Mouse (Mus musculus): ENCODE measurements around the gene Ttc23. TPM values are rescaled to one million over a fixed set of nuclear protein-coding genes. Genes with fewer than 3 reads are reported as not detected.

Gene Ttc23
- polyA plus RNA-seq, 1 experiment from 2014 or later: 36.5 TPM

DNA sequence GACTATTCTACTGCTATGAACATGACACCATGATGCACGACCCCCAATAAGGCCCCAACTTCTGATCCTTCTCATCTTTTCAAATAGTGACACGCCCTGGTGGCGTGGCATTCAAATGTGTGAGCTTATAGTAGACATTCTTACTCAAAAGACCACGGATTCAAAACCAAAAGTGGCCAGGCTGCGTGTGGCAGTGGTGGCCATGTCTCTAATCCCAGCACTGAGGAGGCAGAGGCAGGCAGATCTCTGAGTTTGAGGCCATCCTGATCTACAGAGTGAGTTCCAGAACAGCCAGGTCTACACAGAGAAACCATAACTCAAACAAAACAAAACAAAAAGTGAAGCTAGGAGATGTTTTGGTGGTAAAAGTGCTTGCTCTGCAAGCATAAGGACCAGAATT lies 20.5 kb upstream of the Ttc23 start:
- H3K4me1 ChIP-seq: no peaks in the 10 kb centered on the region
- no peaks in the 10 kb centered on the region for H3K36me3 ChIP-seq
- DNase-seq (ENCODE audit: low spot score): no peak
- no peaks in the 10 kb centered on the region for H3K9me3 ChIP-seq (replicated peaks)
- WGBS: 88% methylated on average over 5 of the region's 5 CpGs
- no peak overlapping the region for H3K4me3 ChIP-seq
- no peaks in the 10 kb centered on the region for H3K27me3 ChIP-seq (ENCODE audit: low read depth, poor library complexity, severe bottlenecking)
- H3K27ac ChIP-seq (replicated peaks): no peak overlapping the region

DNA sequence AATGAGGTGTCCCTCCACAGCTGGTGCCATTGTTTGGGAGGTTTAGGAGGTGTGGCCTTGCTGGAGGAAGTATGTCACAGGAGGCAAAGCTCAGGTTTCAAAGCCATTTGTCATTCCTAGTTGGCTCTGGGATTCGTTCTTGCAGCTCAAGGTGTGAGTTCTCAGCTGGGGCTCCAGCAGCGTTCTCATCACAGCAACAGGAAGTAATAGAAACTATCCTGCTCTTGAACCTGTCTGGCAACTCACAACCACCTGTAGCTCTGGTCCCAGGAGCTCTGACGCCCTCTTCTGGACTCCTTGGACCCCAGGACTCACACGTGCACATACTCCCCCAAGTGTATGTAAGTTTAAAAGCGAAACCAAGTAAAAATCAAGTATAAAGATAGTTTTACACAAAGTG lies 17.5 kb upstream of the Ttc23 start:
- WGBS: 52% methylated on average over 5 of the region's 5 CpGs
- Histone ChIP-seq H3K36me3 (peaks cover 3% of the 10 kb centered on the region; the same call in 1 of the 2 replicates), H3K9me3 (replicated peaks) (peaks cover 3% of the 10 kb centered on the region; the same call in 1 of the 2 replicates), H3K27ac (replicated peaks) (no peak overlapping the region), H3K27me3 (ENCODE audit: low read depth, poor library complexity, severe bottlenecking) (no peaks in the 10 kb centered on the region), H3K4me3 (no peak overlapping the region), H3K4me1 (no peaks in the 10 kb centered on the region)
- no peak for DNase-seq (ENCODE audit: low spot score)

DNA sequence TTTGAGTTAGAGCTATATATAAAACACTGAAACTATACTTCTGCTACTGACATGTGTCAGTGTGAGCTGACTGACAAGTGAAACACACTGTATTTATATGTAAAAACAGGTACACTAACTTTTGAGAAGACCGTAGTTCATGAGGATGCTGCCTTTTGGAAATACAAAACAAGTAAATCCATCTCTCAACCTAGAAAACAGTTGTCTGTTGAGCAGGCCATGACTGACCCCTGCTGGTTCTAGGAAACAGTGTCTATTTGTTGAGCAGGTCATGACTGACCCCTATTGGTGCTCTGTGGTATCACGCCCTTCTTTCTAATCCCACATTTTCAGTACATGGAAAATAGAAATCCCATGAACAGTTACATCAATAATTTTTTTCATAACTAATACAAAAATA lies 16.4 kb upstream of the Ttc23 start:
- H3K27me3 ChIP-seq (ENCODE audit: low read depth, poor library complexity, severe bottlenecking): no peaks in the 10 kb centered on the region
- H3K9me3 ChIP-seq (replicated peaks): peaks cover 3% of the 10 kb centered on the region; the same call in 1 of the 2 replicates
- H3K36me3 ChIP-seq: peaks cover 3% of the 10 kb centered on the region; the same call in 1 of the 2 replicates
- H3K27ac ChIP-seq (replicated peaks): no peak overlapping the region
- no peaks in the 10 kb centered on the region for H3K4me1 ChIP-seq
- H3K4me3 ChIP-seq: no peak overlapping the region
- peak; percentile 65 for DNase-seq (ENCODE audit: low spot score)
- WGBS: 31% methylated on average over 2 of the region's 2 CpGs

DNA sequence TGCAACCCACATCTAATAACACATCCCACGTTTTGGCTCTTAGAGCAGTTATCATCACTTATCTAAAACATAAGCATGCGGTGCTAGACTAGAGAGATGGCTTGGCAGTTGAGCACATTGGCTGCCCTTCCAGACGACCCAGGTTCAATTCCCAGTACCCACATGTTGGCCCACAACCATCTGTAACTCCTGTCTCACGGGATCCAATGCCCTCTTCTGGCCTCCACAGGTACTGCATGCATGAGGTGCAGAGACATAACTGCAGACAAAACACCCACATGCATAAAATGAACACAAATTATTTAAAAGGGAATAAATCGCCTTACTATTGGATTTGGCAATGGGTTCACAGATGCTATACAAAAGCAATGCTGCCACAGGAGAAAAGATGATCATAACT lies 14.8 kb upstream of the Ttc23 start:
- Histone ChIP-seq H3K4me1 (no peaks in the 10 kb centered on the region), H3K27ac (replicated peaks) (no peak overlapping the region), H3K36me3 (peaks cover 3% of the 10 kb centered on the region; the same call in 1 of the 2 replicates), H3K9me3 (replicated peaks) (peaks cover 3% of the 10 kb centered on the region; the same call in 1 of the 2 replicates), H3K4me3 (no peak overlapping the region), H3K27me3 (ENCODE audit: low read depth, poor library complexity, severe bottlenecking) (no peaks in the 10 kb centered on the region)
- WGBS: 88% methylated on average over 5 of the region's 5 CpGs
- DNase-seq (ENCODE audit: low spot score): no peak

DNA sequence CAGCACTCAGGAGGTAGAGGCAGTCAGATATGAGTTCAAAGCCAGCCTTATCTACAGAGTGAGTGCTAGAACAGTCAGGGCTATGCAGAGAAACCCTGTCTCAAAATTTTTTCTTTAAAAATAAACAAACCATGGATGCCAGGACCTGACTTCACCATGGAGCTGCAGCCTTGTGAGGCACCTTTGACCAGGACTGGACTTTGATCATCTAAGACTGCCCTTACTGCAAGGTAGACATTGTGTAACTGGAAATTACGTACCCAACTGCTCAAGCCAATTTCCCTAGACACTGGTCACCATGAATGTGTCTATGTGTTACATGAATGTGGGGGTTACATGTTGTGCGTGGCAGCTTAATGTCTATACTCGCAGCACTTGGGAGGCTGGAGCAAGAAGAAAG lies 13.0 kb upstream of the Ttc23 start:
- Histone ChIP-seq H3K4me1 (no peaks in the 10 kb centered on the region), H3K27me3 (ENCODE audit: low read depth, poor library complexity, severe bottlenecking) (no peaks in the 10 kb centered on the region), H3K4me3 (no peak overlapping the region), H3K9me3 (replicated peaks) (peaks cover 3% of the 10 kb centered on the region; the same call in 1 of the 2 replicates), H3K27ac (replicated peaks) (no peak overlapping the region), H3K36me3 (peaks cover 3% of the 10 kb centered on the region; the same call in 1 of the 2 replicates)
- DNase-seq (ENCODE audit: low spot score): no peak
- WGBS: 94% methylated on average over 3 of the region's 3 CpGs

DNA sequence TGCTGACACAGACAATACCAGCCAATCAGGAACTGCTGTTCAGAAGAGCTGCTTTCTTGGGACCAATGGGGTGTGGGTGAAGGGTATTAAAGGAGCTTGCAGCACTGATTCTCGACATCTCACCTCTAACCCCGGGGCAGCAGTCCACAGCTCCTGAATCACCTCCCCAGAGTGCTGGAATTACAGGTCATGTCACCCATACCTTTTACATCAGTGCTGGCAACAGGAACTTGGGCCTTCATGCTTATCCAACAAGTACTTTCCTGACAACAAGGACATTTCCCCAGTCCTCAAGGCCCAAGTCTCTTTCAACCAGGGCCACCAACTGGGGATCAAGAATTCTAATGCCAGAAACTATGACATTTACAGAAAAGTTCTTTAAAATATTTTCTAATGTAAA lies 11.0 kb upstream of the Ttc23 start:
- 61% methylated on average over 2 of the region's 2 CpGs for WGBS
- Histone ChIP-seq H3K9me3 (replicated peaks) (peaks cover 3% of the 10 kb centered on the region; the same call in 1 of the 2 replicates), H3K27ac (replicated peaks) (no peak overlapping the region), H3K36me3 (peaks cover 3% of the 10 kb centered on the region; the same call in 1 of the 2 replicates), H3K4me1 (0 out of 2 replicates have a peak, but pooled peaks cover 2% of the 10 kb centered on the region), H3K27me3 (ENCODE audit: low read depth, poor library complexity, severe bottlenecking) (no peaks in the 10 kb centered on the region), H3K4me3 (no peak overlapping the region)
- DNase-seq (ENCODE audit: low spot score): no peak

DNA sequence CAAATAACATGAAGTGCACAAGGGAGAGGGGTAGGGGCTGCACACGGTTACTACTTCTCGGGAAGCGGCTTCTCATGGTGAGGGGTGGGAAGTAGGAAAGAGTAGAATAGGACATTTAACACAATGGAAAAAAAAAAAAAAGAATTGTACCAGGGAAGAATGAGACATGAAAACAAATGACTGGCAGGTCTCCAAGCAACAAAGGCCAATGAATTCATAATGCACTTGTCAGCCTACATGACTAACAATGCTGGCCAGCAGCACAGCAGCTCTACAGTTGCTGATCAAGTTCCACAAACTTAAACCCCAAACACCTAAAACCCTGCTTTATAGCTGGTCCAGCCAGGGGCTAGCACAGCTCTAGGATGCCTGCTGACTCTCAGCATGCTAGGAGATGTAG lies 8.2 kb upstream of the Ttc23 start:
- no peak overlapping the region for H3K27ac ChIP-seq (replicated peaks)
- H3K4me1 ChIP-seq: peaks cover 4% of the 10 kb centered on the region; the same call in 1 of the 2 replicates
- WGBS: 90% methylated on average over 3 of the region's 3 CpGs
- no peak overlapping the region for H3K4me3 ChIP-seq
- no peaks in the 10 kb centered on the region for H3K27me3 ChIP-seq (ENCODE audit: low read depth, poor library complexity, severe bottlenecking)
- no peaks in the 10 kb centered on the region for H3K9me3 ChIP-seq (replicated peaks)
- DNase-seq (ENCODE audit: low spot score): no peak
- H3K36me3 ChIP-seq: no peaks in the 10 kb centered on the region

DNA sequence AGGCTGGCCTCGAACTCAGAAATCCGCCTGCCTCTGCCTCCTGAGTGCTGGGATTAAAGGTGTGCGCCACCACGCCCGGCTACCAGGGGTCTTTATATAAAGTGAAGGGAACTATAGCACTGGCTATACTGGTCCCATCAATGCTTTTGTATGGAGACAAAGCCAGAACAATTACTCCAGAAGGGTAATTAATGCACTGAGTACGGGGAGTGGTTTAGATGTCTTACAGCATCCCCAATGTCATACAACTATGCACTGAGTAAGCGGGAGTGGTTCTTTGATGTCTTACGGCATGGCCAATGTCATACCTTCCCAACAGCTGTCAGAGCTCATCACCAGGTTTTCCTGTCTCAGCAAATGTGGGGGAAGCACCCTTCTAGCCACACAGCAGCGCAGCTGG lies 4.3 kb upstream of the Ttc23 start:
- Histone ChIP-seq H3K27ac (replicated peaks) (no peak overlapping the region), H3K4me3 (no peak overlapping the region), H3K36me3 (no peaks in the 10 kb centered on the region), H3K27me3 (ENCODE audit: low read depth, poor library complexity, severe bottlenecking) (no peaks in the 10 kb centered on the region), H3K4me1 (peaks cover 24% of the 10 kb centered on the region), H3K9me3 (replicated peaks) (no peaks in the 10 kb centered on the region)
- no peak for DNase-seq (ENCODE audit: low spot score)
- 93% methylated on average over 9 of the region's 9 CpGs for WGBS

DNA sequence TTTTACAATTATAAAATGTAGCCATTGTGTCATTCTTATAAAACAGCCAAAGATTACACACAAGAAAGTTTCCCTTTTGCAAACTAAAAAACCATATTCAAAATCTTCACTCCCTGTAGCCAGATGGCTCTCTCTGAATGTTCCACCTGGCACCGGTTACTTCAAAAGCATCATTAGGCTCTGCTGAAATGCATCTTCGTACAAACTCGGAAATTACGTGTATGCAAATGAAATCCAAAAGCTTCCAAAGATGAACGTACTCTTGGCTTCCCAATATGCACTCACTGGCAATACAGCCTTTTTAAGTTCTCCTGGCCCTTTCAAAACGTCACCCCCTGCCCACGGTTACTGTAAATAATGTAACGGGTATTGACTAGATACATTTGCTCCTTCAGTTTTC lies 2.9 kb upstream of the Ttc23 start:
- peak overlapping the region; percentile 81 for H3K4me3 ChIP-seq
- no peak overlapping the region for H3K27ac ChIP-seq (replicated peaks)
- H3K9me3 ChIP-seq (replicated peaks): no peaks in the 10 kb centered on the region
- H3K27me3 ChIP-seq (ENCODE audit: low read depth, poor library complexity, severe bottlenecking): no peaks in the 10 kb centered on the region
- no peak for DNase-seq (ENCODE audit: low spot score)
- peaks cover 37% of the 10 kb centered on the region for H3K4me1 ChIP-seq
- 47% methylated on average over 8 of the region's 8 CpGs for WGBS
- no peaks in the 10 kb centered on the region for H3K36me3 ChIP-seq

DNA sequence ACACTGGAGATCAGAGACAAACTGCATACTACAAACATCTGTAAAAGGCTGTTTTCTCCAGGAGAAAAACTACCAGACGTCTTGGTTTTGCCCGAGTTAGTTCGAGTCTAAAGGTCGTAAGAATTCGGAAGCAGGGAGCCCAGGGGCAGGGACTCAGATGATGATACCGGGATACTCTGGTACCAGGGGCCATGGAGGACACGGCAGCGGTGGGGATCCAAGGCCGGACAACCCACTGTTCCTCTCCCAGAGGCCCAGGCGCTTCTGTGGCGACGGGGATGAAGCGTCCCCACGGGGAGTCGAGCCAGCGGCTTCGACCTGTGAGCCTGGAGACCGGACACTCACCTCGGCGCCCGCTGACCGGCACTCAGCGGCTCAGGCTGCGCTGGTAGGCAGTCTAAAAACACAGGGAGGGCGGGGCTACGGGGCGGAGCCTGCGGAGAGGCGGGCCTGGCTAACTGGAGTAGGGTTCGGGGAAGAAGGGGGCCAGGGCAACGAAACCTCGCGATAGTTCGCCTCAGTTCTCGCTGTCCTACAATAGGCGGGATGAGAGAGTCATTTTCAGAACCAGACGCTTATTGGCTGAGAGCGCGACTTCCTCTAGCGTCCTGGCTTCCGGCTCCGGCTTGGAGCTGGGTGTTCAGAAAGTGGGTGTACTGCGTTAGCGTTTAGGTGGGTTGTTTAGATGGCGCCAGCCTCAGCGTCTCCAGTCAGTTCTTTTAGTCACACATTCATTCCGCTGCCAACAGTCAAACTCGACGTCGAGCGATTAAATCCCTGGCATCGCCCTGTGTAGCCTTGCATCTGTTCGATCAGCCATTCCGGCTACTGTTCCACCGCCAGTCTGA lies 2.2 kb upstream of the Ttc23 start, which contains the start of gene Lrrc28:
TSS of gene Lrrc28 (minus strand) at position 436 of the 848 bp plus-strand sequence.
- under 1% methylated on average over 55 of the region's 55 CpGs for WGBS
- H3K27ac ChIP-seq (replicated peaks): peak within 1 kb of the TSS; percentile 90
- no peaks in the 10 kb centered on the region for H3K9me3 ChIP-seq (replicated peaks)
- H3K4me1 ChIP-seq: peaks cover 43% of the 10 kb centered on the region
- peak within 1 kb of the TSS; percentile 81 for H3K4me3 ChIP-seq
- peak; percentile 99 for DNase-seq (ENCODE audit: low spot score)
- H3K27me3 ChIP-seq (ENCODE audit: low read depth, poor library complexity, severe bottlenecking): no peaks in the 10 kb centered on the region
- no peaks in the 10 kb centered on the region for H3K36me3 ChIP-seq

DNA sequence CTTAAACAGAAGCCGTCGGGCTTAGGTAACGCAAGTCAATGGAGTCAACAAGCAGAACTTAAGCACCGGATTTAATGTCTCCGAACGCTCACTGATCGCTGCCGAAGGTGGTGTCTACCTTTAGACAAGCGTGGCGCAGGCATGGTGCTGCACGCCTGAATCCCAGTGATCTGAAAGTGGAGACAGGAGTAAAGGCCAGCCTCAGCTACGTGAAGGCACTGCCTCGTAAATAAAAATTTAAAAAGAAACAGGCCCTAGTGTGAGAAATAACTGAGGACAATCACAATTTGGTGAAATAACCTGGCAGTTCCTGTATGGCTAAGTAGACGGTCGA lies 1.6 kb upstream of the Ttc23 start:
- WGBS: under 1% methylated on average over 15 of the region's 15 CpGs
- peak overlapping the region; percentile 90 for H3K27ac ChIP-seq (replicated peaks)
- no peak for DNase-seq (ENCODE audit: low spot score)
- no peaks in the 10 kb centered on the region for H3K9me3 ChIP-seq (replicated peaks)
- H3K4me1 ChIP-seq: peaks cover 49% of the 10 kb centered on the region
- H3K27me3 ChIP-seq (ENCODE audit: low read depth, poor library complexity, severe bottlenecking): no peaks in the 10 kb centered on the region
- H3K36me3 ChIP-seq: no peaks in the 10 kb centered on the region
- peak overlapping the region; percentile 81 for H3K4me3 ChIP-seq

DNA sequence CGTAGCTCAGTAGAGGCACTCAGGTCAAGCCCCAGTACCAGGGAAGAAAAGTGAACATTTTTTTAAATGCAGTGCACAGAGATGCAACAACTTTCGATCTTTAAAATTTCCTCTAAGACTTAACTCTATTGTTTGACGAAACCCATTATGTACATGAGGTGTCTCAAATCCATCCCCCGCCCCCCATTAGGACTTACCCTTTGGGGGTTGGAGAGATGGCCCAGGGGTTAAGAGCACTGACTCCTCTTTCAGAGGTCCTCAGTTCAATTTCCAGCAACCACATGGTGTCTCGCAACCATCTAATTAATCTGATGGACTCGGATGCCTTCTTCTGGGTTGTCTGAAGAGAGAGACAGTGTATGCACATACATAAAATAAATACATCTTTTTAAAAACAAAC lies 1.1 kb upstream of the Ttc23 start:
- H3K9me3 ChIP-seq (replicated peaks): no peaks in the 10 kb centered on the region
- peak overlapping the region; percentile 90 for H3K27ac ChIP-seq (replicated peaks)
- H3K4me3 ChIP-seq: peak overlapping the region; percentile 81
- 6% methylated on average over 6 of the region's 6 CpGs for WGBS
- H3K36me3 ChIP-seq: no peaks in the 10 kb centered on the region
- no peaks in the 10 kb centered on the region for H3K27me3 ChIP-seq (ENCODE audit: low read depth, poor library complexity, severe bottlenecking)
- peaks cover 51% of the 10 kb centered on the region for H3K4me1 ChIP-seq
- DNase-seq (ENCODE audit: low spot score): peak; percentile 23

DNA sequence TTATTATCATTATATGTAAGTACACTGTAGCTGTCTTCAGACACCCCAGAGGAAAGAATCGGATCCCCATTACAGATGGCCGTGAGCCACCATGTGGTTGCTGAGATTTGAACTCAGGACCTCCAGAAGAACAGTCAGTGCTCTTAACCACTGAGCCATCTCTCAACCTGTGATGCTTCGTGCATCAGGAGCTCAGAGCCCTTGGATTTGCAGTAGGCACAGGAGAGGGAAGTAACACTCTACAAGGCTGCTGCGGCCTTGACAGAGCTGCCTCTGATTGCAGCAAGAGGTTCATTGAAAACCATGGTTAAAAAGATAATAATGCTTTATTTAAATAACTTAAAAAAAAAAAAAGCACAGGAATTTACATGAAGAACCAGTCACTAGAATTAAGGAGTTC lies 1.2 kb downstream of the Ttc23 start:
- H3K27ac ChIP-seq (replicated peaks): no peak overlapping the region
- H3K4me3 ChIP-seq: peak overlapping the region; percentile 66
- H3K27me3 ChIP-seq (ENCODE audit: low read depth, poor library complexity, severe bottlenecking): no peaks in the 10 kb centered on the region
- WGBS: 79% methylated on average over 4 of the region's 4 CpGs
- H3K4me1 ChIP-seq: peaks cover 51% of the 10 kb centered on the region
- no peak for DNase-seq (ENCODE audit: low spot score)
- H3K36me3 ChIP-seq: no peaks in the 10 kb centered on the region
- H3K9me3 ChIP-seq (replicated peaks): no peaks in the 10 kb centered on the region
